Mouse (Mus musculus): Measurements from ENCODE around the gene Cabcoco1.

GRCm38 (mm10) chr10:68441931-68442662 lies 99.6 kb downstream of the Cabcoco1 start:
- TF ChIP-seq CTCF (IDR thresholded peaks at IDR 0.05; ENCODE audit: borderline replicate concordance, extremely low read depth, insufficient read depth, insufficient read length) (no peak), POLR2A (IDR thresholded peaks at IDR 0.05; ENCODE audit: borderline replicate concordance, extremely low read depth, insufficient read depth, insufficient read length, poor library complexity, severe bottlenecking) (no peak)

Data from brain, embryonic 14.5 days (tissue).